Mouse (Mus musculus) v-Abl transformed pro-B cells (cell line): ENCODE measurements around the gene Extl1.
"Not testable (repeated sequence)": the region's sequence is repeated elsewhere in the genome, so short reads cannot be mapped to it uniquely, and the experiment has no call there.

Experiments used
- in situ Hi-C, 2 experiments: fragments of 400-800 bp; cut with MboI; formaldehyde crosslinking; loops; one replicate each; pipeline ENCODE4 v1.15.1; 2025; ENCODE audit not compliant: unreplicated experiment in 2 of 2

Gene Extl1

DNA sequence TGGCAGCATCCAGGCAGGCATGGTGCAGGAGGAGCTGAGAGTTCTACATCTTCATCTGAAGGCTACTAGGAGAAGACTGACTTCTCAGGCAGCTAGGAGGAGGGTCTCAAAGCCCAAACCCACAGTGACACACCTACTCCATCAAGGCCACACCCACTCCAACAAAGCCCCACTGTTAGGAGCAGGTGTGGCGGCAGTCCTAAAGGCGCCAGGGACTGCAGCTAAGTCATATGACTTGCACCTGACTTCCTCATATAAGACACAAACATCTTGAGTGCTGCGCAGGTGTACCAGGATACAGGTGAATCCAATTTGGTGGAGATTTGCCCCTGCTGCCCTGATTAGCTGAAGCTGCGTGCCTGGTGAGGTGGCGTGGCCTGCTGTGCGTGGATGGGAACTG, at the start of gene Extl1:
TSS of gene Extl1 (minus strand) at position 101 of the 400 bp plus-strand sequence.
- in situ Hi-C loops, result not testable (repeated sequence)

DNA sequence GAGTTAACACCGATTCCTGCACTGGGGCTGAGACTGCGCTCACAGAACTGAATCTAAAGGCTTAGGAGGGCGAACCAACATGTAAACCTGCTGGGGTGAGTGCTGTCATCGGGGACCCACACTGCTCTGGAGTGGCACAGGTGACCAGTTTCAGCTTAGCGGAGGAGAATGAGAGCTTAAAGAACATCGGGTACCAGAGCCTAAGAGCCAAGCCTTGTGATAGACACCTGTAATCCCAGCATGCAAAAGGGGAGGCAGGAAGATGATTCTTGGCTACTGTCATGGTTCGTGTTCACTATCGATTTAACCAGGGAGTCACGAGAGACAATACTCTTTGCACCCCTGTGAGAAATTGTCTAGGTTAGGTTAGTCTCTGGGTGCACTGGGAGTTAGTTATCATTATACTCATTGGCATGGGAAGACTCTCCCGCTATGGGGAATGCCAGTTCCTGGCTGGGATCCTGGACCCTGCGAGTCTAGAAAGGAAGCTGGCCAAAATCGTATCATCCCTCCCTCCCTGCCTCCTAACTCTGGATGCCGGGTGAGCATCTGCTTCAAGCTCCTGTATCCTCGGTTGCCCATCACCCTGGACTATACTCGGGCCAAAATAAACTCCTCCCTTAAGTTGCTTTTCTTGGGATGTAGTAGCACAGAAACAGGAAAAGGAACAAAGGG, 49.2 kb upstream of the Extl1 start:
- in situ Hi-C loops, result no loop called here

DNA sequence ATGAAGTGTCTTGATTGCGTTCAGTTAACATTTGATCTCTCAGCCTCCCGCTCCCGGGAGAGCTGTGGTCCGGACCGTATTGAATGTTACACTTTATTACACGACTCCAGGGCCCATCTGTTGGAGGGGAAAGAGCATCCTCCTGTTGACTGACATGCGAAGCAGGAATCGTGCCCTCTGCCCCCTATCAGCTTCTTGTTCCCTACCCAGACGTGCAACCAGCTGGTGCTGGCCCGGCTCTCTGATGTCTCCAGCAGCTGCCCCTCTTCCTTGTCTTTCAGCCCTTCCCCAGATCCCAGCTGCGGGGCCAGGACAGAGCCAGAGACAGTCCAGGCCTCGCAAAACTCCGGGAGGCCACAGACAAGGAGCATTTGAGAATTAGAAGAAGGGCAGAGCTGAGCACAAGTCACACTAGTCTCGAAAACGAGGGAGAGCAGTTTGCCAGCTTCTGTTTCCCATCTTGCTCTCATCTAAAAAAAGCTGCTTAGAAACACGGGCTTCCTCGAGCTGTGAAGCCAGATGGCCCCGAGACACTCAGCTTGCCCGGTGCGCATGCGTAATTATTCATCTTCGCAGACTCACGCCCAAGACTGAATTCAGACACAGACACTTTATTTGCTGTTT, 46.8 kb upstream of the Extl1 start:
- in situ Hi-C loops, result no loop called here

DNA sequence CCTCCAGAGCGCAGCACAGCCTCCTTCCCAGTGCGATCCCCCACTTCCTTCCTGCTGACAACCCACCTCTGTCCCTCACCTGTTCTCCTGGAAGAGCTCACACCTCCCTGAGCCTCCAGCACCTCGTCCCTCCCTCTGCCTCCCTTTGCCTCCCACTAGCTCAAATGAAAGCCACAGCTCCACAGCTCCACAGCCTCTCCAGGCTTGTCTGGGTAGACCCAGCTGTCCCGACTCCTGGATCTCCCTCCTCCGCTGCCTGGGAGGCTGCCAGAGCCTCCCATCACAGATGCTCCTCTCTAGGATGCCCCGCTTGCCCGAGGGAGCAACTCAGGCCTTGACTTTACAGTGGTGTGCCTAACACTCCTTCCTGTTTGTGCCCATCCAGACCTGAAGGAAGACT, 41.4 kb upstream of the Extl1 start:
- in situ Hi-C loops, result no loop called here

DNA sequence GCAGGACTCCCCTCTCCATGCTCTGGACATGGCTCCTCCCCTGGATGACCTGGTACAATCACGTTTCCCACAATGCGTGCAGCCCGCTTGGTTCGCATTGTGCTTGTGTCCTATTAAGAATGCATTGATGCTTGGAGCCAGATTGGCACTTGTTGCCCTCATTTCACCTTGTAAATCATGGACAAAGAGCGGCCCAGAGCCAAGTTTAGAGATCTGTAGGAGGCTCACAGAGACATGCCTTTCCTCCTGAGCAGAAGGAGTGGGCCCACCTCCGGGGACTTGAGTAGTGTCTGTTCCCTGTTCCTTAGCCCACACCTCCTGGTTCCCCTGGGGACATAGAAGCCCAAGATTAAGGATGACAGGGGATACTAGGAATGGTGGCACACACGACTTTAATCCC, 40.3 kb upstream of the Extl1 start:
- in situ Hi-C loops, result no loop called here

DNA sequence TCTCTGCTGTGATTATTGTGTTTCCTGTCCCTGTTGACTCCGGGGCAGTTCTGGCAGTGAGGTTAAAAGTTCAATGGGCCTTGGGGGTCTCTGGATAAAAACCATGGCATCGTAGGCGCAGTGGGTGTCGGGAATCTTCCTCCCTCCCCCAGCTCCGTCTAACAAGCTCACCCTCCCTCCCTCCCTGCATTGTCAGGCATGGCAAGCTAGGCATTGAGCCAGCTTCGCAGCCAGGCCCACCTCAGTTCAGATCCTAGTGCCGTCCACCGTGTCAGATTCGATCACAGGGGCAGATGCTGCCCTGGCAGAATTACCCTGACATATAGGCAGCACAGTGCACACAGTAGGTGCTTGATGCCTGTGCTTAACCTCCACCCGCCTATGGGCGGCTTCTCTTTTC, 38.3 kb upstream of the Extl1 start:
- in situ Hi-C loops, result no loop called here

DNA sequence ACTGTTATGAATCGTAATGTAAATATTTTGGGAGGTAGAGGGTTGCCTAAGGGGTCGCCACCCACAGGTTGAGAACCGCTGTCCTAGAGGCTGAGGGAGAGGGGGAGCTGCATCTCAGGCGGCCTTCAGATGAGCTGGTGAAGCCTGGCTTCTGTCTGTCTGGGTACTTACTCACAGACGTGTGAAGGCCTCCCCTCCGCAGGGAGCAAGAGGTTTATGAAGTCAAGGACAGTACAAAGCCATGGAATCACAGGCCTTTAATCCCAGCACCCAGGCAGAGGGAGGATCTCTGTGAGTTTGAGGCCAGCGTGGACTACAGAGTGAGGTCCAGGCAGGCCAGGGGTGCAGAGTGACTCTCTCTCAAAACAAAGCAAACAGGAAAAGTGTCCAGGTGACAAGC, 33.5 kb upstream of the Extl1 start:
- in situ Hi-C loops, result no loop called here

DNA sequence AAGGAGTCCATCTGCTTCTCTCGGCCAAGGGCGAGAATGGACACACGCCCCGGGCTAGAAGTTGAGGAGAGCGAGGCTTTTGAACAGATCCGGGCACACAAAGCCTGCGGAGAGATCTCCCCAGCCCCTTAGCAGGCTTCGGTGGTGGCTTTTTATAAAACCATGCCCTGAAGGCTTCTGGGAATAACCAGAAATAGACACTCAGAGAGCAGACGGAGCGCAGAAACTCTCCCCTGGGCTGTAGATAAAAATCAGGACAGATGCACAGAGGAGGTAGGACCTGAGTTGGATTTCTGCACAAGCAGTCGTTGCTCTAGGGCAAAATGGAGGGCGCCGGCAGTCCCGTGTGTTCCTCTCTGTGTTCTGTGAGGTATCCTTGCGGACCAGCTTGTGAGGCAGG, 33.0 kb upstream of the Extl1 start:
- in situ Hi-C loops, result no loop called here

DNA sequence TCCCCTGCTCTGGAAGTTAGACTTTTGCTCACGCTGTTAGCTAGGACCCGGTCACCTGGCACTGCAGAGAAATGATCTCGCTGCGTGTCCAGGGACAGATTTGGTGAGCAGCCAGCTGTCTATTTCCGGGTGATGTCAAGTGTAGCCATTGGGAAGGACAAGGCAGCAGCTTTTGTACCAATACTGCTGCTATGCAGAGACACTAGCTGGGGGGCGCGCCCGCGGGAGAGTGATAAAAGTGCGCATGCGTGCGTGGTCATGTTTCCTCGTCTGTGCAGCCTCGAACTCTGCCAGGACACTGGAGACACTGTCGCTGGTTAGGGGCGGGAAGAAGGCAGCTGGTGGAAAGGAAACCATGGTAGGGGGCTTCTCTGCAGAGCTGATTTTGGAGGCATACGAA, 32.5 kb upstream of the Extl1 start:
- in situ Hi-C loops, result no loop called here

DNA sequence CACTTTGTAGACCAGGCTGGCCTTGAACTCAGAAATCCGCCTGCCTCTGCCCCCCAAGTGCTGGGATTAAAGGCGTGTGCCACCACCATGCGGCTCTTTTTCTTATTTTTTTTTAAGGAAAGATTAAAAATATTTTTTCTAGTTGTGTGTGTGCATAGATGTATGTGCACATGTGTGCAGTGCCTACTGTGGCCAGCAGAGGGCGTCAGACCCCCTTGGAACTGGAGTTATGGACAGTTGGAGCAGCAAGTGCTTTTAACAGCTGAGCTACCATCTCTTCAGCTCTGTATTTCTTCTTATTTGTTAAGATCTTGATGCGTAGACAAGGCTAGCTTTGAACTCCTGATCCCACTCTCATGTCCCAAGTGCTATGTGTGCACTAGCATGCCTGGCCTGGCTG, 25.6 kb upstream of the Extl1 start:
- in situ Hi-C loops, result no loop called here

DNA sequence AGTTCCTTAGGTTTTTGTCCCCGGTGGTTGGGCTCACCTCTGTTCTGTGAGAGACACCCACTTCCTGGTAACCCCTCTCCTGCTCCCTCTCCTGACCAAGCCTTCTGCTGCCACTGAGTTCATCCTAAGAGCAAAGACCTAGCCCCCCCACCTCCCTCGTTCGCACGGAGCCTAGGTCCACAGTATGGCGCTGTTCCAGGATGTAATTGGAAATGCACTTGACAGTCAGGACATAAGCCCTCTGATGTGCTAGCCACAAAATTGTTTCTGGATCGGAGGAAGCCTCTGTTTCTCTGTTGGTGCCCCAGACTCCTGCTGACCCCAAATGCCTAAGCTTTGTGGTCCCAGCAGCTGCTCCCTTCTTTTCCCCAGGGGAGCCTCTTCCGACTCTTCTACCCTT, 20.1 kb upstream of the Extl1 start:
- in situ Hi-C loops, result no loop called here

DNA sequence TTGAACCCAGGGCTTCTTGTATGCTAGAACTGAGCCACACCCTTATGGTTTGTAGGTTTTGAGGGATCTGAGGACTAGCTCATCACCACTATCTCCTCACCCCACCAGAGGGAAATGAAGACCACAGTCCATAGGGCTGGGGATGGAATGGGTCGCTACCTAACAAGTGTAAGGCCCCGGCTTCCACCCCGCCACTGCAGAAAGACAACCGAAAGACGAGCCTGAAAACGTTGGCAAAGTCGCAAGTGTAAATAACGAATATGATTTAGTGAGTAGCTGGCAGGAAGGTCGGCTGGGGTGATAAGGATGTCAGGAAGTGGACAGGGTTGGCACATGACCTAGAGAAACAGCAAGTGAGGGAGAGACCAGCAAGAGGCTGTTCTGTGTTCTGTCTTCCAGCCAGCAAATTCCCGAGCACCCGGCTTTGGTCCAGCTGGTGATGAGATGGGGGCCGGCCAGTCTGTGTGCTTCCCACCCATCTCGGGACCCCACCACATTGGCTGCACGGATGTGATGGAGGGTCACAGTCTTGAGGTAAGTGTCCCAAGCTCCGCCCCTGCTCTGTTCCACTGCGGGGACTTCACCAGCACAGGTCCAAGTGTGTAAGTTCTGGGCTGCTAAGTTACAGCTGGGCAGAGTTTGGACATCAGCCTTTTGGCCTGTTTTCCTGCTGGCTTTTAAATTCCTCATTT, 19.1 kb upstream of the Extl1 start:
- in situ Hi-C loops, result no loop called here

DNA sequence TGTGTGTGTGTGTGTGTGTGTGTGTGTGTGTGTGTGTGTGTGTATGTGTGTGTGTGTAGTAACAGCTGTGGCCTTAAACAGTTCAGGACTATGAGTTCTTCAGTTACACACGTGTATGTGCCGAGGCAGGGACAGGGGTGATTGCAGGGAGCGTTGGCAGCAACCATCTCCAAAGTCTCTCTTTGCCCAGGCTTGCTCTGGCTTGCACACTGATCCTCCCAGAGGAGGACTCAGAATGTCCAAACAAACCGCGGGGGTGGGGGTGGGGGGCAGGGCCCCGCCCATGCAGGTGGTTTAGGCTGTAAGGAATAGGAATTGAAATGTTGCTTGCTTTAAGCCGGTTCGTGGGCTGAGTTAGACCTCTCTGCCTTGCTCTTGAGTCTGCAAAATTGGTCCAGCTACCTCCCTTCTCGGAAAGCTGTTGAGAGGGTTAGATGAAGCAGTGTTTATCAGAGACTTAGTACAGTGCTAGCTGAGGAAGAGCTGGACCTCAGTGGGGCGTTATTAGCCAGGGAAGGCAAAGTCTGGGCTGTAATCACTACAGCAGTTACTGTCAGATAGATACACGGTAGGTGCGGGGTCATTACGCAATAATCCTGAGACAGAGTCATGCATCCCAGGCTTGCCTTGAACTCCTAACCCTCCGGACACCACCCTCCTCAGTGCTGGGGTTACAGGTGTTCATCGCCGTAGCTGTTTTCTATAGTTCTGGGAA, 18.4 kb upstream of the Extl1 start:
- in situ Hi-C loops, result no loop called here

DNA sequence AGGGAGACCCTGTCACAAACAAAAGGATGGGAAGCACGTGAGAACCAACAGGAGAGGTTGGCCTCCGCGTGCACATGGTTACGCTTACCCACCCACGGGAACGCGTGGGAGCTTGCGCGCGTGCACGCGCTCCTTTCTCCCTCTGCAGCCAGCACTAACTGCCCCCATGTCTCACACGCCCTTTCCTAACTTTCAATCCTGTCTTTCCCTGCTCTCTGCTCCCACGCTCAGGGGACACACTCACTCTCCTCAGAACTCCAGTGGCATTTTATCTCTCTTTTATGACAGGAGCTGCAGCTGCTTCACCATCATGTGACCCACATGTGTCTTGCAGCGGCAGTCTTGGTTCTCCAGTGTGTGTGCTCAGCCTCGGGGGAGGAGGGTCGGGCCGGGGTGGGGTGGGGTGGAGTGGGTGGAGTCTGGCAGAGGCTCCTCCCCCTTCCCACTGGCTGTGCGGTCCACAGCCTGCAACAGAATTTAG, 17.6 kb upstream of the Extl1 start:
- in situ Hi-C loops, result no loop called here

DNA sequence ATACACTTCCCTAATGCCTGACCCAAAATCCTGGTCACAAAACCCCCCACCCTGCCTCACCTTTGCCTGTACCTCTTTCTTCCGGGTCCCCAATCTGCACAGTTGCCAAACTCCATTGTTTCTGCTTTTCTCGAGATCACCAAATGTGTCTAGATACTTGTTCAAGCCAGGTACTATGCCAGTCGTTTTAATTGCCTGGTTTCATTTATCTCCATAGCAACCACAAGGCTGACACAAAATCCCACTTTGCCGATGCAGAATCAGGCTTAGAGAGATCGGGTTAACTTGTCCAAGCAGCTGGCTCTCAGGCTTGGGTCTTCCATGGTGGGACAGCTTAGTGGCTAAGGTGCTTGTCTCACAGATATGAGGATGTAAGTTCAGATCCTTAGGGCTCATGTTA, 16.6 kb upstream of the Extl1 start:
- in situ Hi-C loops, result no loop called here

DNA sequence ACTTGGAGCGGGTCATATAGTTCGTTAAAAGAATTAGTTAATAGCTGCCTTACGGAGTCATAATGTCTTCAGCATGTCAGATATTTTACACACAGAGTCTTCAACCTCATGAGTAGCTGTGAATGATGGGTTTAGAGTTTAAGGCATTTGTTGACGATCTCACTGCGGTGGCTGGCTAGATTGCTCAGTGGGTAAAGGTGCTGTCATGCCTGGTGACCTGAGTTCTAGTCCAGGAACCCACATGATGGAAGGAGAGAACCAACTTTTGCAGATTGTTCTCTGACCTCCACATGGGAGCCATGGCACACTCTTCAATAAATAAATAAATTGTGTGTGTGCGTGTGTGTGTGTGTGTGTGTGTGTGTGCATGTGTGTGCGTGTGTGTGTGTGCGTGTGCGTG, 14.1 kb upstream of the Extl1 start:
- in situ Hi-C loops, result loop anchor here in 1 of 2 experiments (5.0 kb wide), 1 partner anchor 80 kb away; no protein-coding TSS in a partner anchor

DNA sequence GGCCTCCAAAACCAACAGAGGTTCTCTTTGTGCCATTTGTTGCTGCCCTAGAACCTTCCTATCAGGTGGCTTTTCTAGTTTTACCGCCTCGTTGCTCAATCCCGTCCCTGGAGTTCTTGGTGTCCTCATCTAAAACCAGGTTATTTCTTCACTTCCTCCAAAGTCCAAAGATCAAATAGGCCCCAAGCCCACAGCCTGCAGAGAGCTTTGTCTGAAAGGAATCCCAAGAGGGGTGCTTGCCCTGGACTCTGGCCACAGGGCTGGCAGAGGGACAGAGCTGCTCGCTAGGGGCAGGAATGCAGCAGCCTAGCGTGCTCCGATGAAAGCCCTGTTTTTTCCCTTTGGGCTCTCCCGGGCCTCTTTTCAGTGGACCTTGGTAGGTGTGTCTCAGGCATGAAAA, 13.5 kb upstream of the Extl1 start:
- in situ Hi-C loops, result loop anchor here in 1 of 2 experiments (5.0 kb wide), 1 partner anchor 80 kb away; no protein-coding TSS in a partner anchor

DNA sequence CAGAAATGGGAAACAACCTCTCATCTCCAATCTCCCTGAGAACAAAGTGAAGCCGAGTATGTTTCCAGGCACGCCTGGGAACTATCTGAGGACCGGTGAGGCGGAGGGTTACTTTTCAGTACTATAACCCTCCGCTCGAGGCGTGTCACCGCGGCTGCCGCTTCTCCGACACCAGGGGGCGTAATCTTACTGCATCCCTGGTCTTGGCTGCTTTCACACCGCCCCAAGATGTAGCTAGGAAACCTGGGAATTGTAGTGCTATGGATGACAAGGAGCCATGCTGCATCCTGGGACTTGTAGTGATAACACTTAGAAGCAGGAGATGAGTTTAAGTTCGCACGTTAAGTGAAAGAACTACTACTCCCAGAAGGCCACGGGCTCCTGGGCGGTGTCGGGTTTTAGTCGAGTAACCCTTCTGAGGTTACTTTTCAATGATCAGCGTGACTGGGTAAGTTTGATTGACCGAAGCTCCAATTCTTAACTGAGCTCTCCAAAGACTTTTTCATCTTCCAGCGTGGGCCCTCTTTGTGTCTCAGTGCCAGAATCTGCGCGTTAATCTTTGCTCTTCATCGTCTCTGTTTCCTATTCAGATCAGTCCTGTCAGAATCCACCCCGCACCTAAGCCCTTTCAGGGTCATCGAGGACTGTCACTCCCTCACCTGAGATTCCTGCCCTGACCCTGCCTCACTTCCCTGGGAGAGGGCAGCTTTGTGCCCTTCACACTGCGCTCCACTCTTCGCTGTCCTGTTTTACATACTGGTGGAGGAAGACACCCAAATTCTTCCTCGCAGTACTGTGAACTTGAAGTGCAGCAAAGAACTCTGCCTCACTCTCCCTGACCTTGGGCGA, 12.6 kb upstream of the Extl1 start, which contains the start of gene Pafah2:
TSS of gene Pafah2 (plus strand) at position 344 of the 849 bp plus-strand sequence.
- in situ Hi-C loops, result loop anchor here in 1 of 2 experiments (5.0 kb wide), 1 partner anchor 81 kb away; no protein-coding TSS in a partner anchor

DNA sequence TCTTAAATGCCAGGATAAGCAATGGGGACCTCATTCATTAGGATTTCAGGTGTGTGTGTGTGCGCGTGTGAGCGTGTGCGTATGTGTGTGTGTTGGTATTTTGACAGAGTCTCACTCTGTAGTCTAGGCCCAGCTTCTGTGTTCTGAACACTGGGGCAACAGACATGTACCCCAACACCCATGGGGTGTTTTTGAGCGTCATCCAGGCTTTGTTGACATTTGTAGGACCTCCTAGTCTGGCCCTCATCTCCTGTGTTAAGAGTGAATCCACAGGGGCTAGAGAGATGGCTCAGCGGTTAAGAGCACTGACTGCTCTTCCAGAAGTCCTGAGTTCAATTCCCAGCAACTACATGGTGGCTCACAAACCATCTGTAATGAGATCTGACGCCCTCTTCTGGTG, 11.5 kb upstream of the Extl1 start:
- in situ Hi-C loops, result loop anchor here in 1 of 2 experiments (5.0 kb wide), 1 partner anchor 82 kb away; no protein-coding TSS in a partner anchor

DNA sequence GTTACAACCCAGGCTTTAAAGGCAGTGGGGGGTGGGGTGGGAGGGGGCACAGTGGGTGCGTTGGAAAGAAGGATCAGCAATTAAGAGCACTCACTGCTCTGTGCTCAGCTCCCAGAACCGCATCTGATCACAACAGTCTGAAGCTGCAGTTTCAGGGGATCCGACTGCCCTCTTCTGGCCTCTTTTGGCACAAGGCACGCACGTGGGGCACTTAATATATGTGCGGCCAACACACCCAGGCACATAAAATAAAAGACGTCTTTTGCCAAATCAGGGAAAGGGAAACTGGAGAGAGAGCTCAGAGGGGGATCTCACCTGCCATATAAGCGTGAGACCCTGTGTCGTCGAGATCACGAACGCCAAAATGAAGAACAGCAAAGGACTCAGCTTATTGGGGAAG, 9.4 kb upstream of the Extl1 start:
- in situ Hi-C loops, result loop anchor here in 1 of 2 experiments (5.0 kb wide), 1 partner anchor 84 kb away; no protein-coding TSS in a partner anchor
